Mouse (Mus musculus): ENCODE measurements around the gene Pou1f1.

- TF ChIP-seq MAFK (IDR thresholded peaks at IDR 0.05; ENCODE audit: insufficient read depth, low read depth, low read length), result no peak
- no peak for TF ChIP-seq ZNF384 (IDR thresholded peaks at IDR 0.05; ENCODE audit: low read depth, low read length)
- TF ChIP-seq HCFC1 (IDR thresholded peaks at IDR 0.05; ENCODE audit: borderline replicate concordance, insufficient read depth, low read length), result no peak
- no peak for TF ChIP-seq CHD2 (IDR thresholded peaks at IDR 0.05; ENCODE audit: low read depth, low read length)
These were observed 37.1 kb downstream of the Pou1f1 start for GRCm38 (mm10) chr16:65557369-65557768.
